8 mouse cellular contexts compared by ENCODE assay signal in the genomic region with DNA sequence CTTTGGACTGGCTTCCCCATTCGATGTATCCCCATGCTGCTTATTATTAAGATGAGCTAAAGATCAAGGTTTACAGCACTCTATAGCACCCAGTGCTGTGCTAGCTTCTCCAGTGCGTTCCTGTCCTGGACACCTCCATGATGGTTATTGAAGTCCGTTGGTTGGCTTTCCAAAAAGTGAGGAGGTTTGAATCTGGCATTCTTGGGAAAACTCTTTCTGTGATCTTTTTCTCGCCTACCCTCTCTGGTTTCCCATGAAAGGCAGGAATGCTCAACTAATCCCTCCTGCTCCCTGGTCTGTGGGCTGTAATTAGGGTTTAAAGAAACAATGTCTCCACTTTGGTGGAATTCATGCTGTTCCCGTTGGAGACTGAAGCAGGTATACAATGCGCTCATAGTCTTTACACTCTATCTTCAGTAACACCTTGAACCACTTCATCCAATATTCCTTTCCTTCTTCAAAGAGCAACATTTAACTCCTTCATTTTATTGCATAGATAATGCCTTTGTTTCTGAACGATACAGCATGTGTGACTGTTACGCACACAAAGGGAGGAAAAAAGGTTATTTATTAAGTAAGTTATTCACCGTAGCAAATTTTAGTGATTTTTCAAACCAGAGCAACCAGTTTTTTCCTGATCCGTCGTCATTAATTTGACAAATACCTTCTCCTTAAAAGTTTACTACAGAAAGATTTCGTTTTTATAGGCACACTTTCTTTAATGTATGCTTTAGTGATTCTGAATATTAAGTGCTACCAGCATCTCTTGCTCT. TPM values are rescaled to one million over a fixed set of nuclear protein-coding genes. Genes with fewer than 3 reads are reported as not detected.
DNase-seq lines count a peak whose midpoint lies in the region; ATAC-seq lines count a peak whose summit lies in the region.

No protein-coding gene starts in this region.

- no peaks in the 10 kb centered on the region for H3K9me3 ChIP-seq in kidney, embryonic 14.5 days (ENCODE audit: control insufficient read depth, low read length)
- no peaks in the 10 kb centered on the region for H3K9me3 ChIP-seq in embryonic facial prominence, embryonic 15.5 days (replicated peaks)
- H3K9me3 ChIP-seq in intestine, embryonic 16.5 days (ENCODE audit: control insufficient read depth, low read length) = no peaks in the 10 kb centered on the region
- no peaks in the 10 kb centered on the region for H3K9me3 ChIP-seq in neural tube, embryonic 14.5 days (ENCODE audit: control insufficient read depth, low read length)

- H3K4me2 ChIP-seq in kidney, embryonic 14.5 days (replicated peaks; ENCODE audit: low read depth, low read length) = 0 out of 2 replicates have a peak overlapping the region, but pooled peaks have one; percentile 12
- peak overlapping the region; percentile 39; the same call in 1 of the 2 replicates for H3K4me2 ChIP-seq in embryonic facial prominence, embryonic 15.5 days (replicated peaks)
- peak overlapping the region; percentile 24; the same call in 1 of the 2 replicates for H3K4me2 ChIP-seq in intestine, embryonic 16.5 days (ENCODE audit: low read depth, low read length)
- peak overlapping the region; percentile 33 for H3K4me2 ChIP-seq in neural tube, embryonic 14.5 days (ENCODE audit: low read depth, low read length)

- H3K9ac ChIP-seq in kidney, embryonic 14.5 days (ENCODE audit: low read depth, low read length) = no peak overlapping the region
- no peak overlapping the region for H3K9ac ChIP-seq in embryonic facial prominence, embryonic 15.5 days
- H3K9ac ChIP-seq in intestine, embryonic 16.5 days (ENCODE audit: low read depth, low read length) = no peak overlapping the region
- H3K9ac ChIP-seq in neural tube, embryonic 14.5 days (replicated peaks; ENCODE audit: low read depth, low read length) = no peak overlapping the region

- H3K36me3 ChIP-seq in kidney, embryonic 14.5 days (ENCODE audit: control insufficient read depth, insufficient read depth, low read length) = no peaks in the 10 kb centered on the region
- no peaks in the 10 kb centered on the region for H3K36me3 ChIP-seq in embryonic facial prominence, embryonic 15.5 days
- no peaks in the 10 kb centered on the region for H3K36me3 ChIP-seq in intestine, embryonic 16.5 days (ENCODE audit: control insufficient read depth, insufficient read depth, low read length)
- H3K36me3 ChIP-seq in neural tube, embryonic 14.5 days (ENCODE audit: control insufficient read depth, insufficient read depth, low read length) = no peaks in the 10 kb centered on the region

- no peak for ATAC-seq in kidney, embryonic 14.5 days (ENCODE audit: low FRiP score, low TSS enrichment)
- no peak for ATAC-seq in embryonic facial prominence, embryonic 15.5 days (ENCODE audit: insufficient number of reproducible peaks, low FRiP score, low TSS enrichment, low read depth)
- ATAC-seq in intestine, embryonic 16.5 days = no peak
- no peak for ATAC-seq in neural tube, embryonic 14.5 days (ENCODE audit: low read depth)

- peaks cover 22% of the 10 kb centered on the region for H3K4me1 ChIP-seq in kidney, embryonic 14.5 days (ENCODE audit: control insufficient read depth, insufficient read depth, low read length)
- H3K4me1 ChIP-seq in embryonic facial prominence, embryonic 15.5 days = 0 out of 2 replicates have a peak, but pooled peaks cover 5% of the 10 kb centered on the region
- H3K4me1 ChIP-seq in intestine, embryonic 16.5 days (ENCODE audit: control insufficient read depth, insufficient read depth, low read length) = no peaks in the 10 kb centered on the region
- peaks cover 13% of the 10 kb centered on the region for H3K4me1 ChIP-seq in neural tube, embryonic 14.5 days (ENCODE audit: control insufficient read depth, insufficient read depth, low read length)

- DNase-seq in kidney, postnatal 14 days = no peak
- DNase-seq in layer of hippocampus, postnatal 14 days (ENCODE audit: low spot score in 2 of 2) = no peak
- DNase-seq in MN1 (ENCODE audit: low spot score) = no peak
- DNase-seq in layer of hippocampus, adult 18-20 months (ENCODE audit: low spot score in 2 of 2) = no peak

- H3K27me3 ChIP-seq in kidney, embryonic 14.5 days (ENCODE audit: control insufficient read depth, insufficient read depth, low read length) = no peaks in the 10 kb centered on the region
- H3K27me3 ChIP-seq in embryonic facial prominence, embryonic 15.5 days = peaks cover 6% of the 10 kb centered on the region; the same call in 1 of the 2 replicates
- no peaks in the 10 kb centered on the region for H3K27me3 ChIP-seq in intestine, embryonic 16.5 days (replicated peaks; ENCODE audit: control insufficient read depth, insufficient read depth, low read length)
- H3K27me3 ChIP-seq in neural tube, embryonic 14.5 days (ENCODE audit: control insufficient read depth, insufficient read depth, low read length) = no peaks in the 10 kb centered on the region

- peak overlapping the region; percentile 55; the same call in 1 of the 2 replicates for H3K27ac ChIP-seq in kidney, embryonic 14.5 days (ENCODE audit: low read depth, low read length)
- H3K27ac ChIP-seq in embryonic facial prominence, embryonic 15.5 days (replicated peaks) = no peak overlapping the region
- H3K27ac ChIP-seq in intestine, embryonic 16.5 days (ENCODE audit: low read length) = no peak overlapping the region
- 0 out of 2 replicates have a peak overlapping the region, but pooled peaks have one; percentile 35 for H3K27ac ChIP-seq in neural tube, embryonic 14.5 days (ENCODE audit: low read depth, low read length)

- H3K4me3 ChIP-seq in kidney, embryonic 14.5 days (ENCODE audit: low read length) = no peak overlapping the region
- no peak overlapping the region for H3K4me3 ChIP-seq in embryonic facial prominence, embryonic 15.5 days (replicated peaks)
- H3K4me3 ChIP-seq in intestine, embryonic 16.5 days (ENCODE audit: low read length) = no peak overlapping the region
- no peak overlapping the region for H3K4me3 ChIP-seq in neural tube, embryonic 14.5 days (ENCODE audit: low read depth, low read length)

- WGBS in kidney, embryonic 14.5 days = 37% methylated on average over 12 of the region's 12 CpGs
- 26% methylated on average over 12 of the region's 12 CpGs for WGBS in embryonic facial prominence, embryonic 15.5 days
- WGBS in intestine, embryonic 16.5 days = 43% methylated on average over 12 of the region's 12 CpGs
- 37% methylated on average over 12 of the region's 12 CpGs for WGBS in neural tube, embryonic 14.5 days

RNA-seq across cellular contexts. Expression of gene Krr1, which starts 47.6 kb away (rescaled TPM):
- 51.7 and 64.1 TPM in 2 replicates for polyA plus RNA-seq in kidney, embryonic 14.5 days (2014; fragmentation: Nextera tagmentation; extraction: Ambion mirVana)
- polyA plus RNA-seq in embryonic facial prominence, embryonic 15.5 days (2015; fragmentation: Nextera tagmentation; extraction: Ambion mirVana) = 34.7 and 36.3 TPM in 2 replicates
- 32.3 and 35.7 TPM in 2 replicates for polyA plus RNA-seq in intestine, embryonic 16.5 days (2015; fragmentation: Nextera tagmentation; extraction: Ambion mirVana)
- 36.8 and 37.9 TPM in 2 replicates for polyA plus RNA-seq in neural tube, embryonic 14.5 days (2014; fragmentation: Nextera tagmentation; extraction: Ambion mirVana)
- total RNA-seq in layer of hippocampus, postnatal 14 days (2021) = 10 to 100 TPM; 27.5 to 31.7 TPM
- total RNA-seq in layer of hippocampus, adult 18-20 months (2021) = 10 to 100 TPM; 35.0 to 35.6 TPM

Comparison
In these comparisons a context has a peak if more than half of its experiments do, and no peak if none do; other contexts are left out.
1. H3K27ac ChIP-seq: peak in kidney, embryonic 14.5 days (single experiment) and neural tube, embryonic 14.5 days (single experiment); none in embryonic facial prominence, embryonic 15.5 days (single experiment) and intestine, embryonic 16.5 days (single experiment).
2. Peak in every context shown above with its lines, with median percentiles within 50 percentile points of each other: H3K4me2 ChIP-seq.